Mouse (Mus musculus) CH12.LX (cell line): ENCODE results near the gene Dnah1. TPM values are rescaled to one million over a fixed set of nuclear protein-coding genes. Genes with fewer than 3 reads are reported as not detected.

Source experiments
- DNase-seq: peaks from one replicate; pipeline ENCODE4 v3.0.0-alpha.2; 2013; ENCODE audit errors: extremely low read depth
- H3K27ac ChIP-seq: 2 replicates; pipeline ENCODE4 v1.5.1; 2012; ENCODE audit warnings: low read depth, mild to moderate bottlenecking, control low read depth, moderate library complexity; ENCODE audit not compliant: insufficient read depth
- H3K27me3 ChIP-seq: replicated peaks from 2 replicates; pipeline ENCODE3; 2012; ENCODE audit warnings: inconsistent platforms
- H3K36me3 ChIP-seq, 2 experiments: replicated peaks in 1 of 2; 2 replicates each; pipeline versions ENCODE3 to v1.6.1; 2012; ENCODE audit warnings: inconsistent platforms in 1 of 2, low read length in 1 of 2, mild to moderate bottlenecking in 1 of 2, mixed read lengths in 1 of 2, moderate library complexity in 1 of 2; ENCODE audit not compliant: control insufficient read depth in 1 of 2, insufficient read depth in 1 of 2
- H3K4me1 ChIP-seq, 2 experiments: 2 replicates each; pipeline ENCODE4 v1.6.1; 2012; ENCODE audit warnings: inconsistent platforms in 1 of 2, moderate library complexity in 1 of 2; ENCODE audit not compliant: insufficient read depth in 2 of 2, control insufficient read depth in 1 of 2
- H3K4me2 ChIP-seq: 2 replicates; pipeline ENCODE4 v1.6.1; 2012; ENCODE audit warnings: low read depth, mild to moderate bottlenecking, control low read depth; ENCODE audit not compliant: poor library complexity, insufficient read depth, severe bottlenecking
- H3K4me3 ChIP-seq, 3 experiments: fragments of 150-350 bp in 1 of 3; sonication (generic) in 1 of 3; replicated peaks in 1 of 3; 2 replicates each; pipeline versions ENCODE3 to v1.5.1; 2011 to 2012; ENCODE audit warnings: low read depth in 2 of 3, low read length in 2 of 3, mild to moderate bottlenecking in 2 of 3, moderate library complexity in 2 of 3, control low read depth in 1 of 3, improper control_type of control experiment in 1 of 3, inconsistent platforms in 1 of 3, mixed read lengths in 1 of 3; ENCODE audit not compliant: poor library complexity in 1 of 3
- H3K79me2 ChIP-seq: replicated peaks from 2 replicates; pipeline ENCODE4 v1.6.1; 2012; ENCODE audit warnings: mild to moderate bottlenecking, moderate library complexity; ENCODE audit not compliant: control insufficient read depth, poor library complexity, insufficient read depth, severe bottlenecking; ENCODE audit errors: extremely low read depth
- H3K9ac ChIP-seq: 2 replicates; pipeline ENCODE4 v1.6.1; 2012; ENCODE audit warnings: low read depth, mild to moderate bottlenecking, control low read depth, moderate library complexity; ENCODE audit not compliant: insufficient read depth
- H3K9me3 ChIP-seq: replicated peaks from 2 replicates; pipeline ENCODE3; 2012; ENCODE audit warnings: low read length, inconsistent platforms, mixed read lengths
- BHLHE40 ChIP-seq: IDR thresholded peaks from 2 replicates; pipeline ENCODE4 v1.6.1; 2011; ENCODE audit warnings: mild to moderate bottlenecking, low read depth, low read length, improper control_type of control experiment
- CHD1 ChIP-seq: IDR thresholded peaks from 2 replicates; pipeline ENCODE4 v1.6.1; 2012; ENCODE audit warnings: low read depth, low read length, improper control_type of control experiment, inconsistent platforms
- CTCF ChIP-seq, 2 experiments: IDR thresholded peaks in 1 of 2; conservative IDR thresholded peaks in 1 of 2; 2 replicates each; pipeline ENCODE4 v1.5.1; 2011 to 2012; ENCODE audit warnings: low read depth in 2 of 2, low read length in 2 of 2, improper control_type of control experiment in 1 of 2, inconsistent platforms in 1 of 2, mild to moderate bottlenecking in 1 of 2, moderate library complexity in 1 of 2
- E2F4 ChIP-seq: IDR thresholded peaks from 2 replicates; pipeline ENCODE4 v1.6.1; 2011; ENCODE audit warnings: low read depth, low read length, improper control_type of control experiment; ENCODE audit not compliant: insufficient replicate concordance
- ELF1 ChIP-seq: IDR thresholded peaks from 2 replicates; pipeline ENCODE4 v1.6.1; 2014; ENCODE audit warnings: low read depth, mild to moderate bottlenecking, inconsistent platforms, low read length, improper control_type of control experiment
- ETS1 ChIP-seq: conservative IDR thresholded peaks from 2 replicates; pipeline ENCODE4 v1.6.1; 2012; ENCODE audit warnings: low read depth, mild to moderate bottlenecking, inconsistent platforms, low read length, improper control_type of control experiment, moderate library complexity
- IRF4 ChIP-seq: IDR thresholded peaks from 2 replicates; pipeline ENCODE4 v1.6.1; 2014; ENCODE audit warnings: low read depth, mild to moderate bottlenecking, inconsistent platforms, low read length, improper control_type of control experiment
- JUN ChIP-seq: IDR thresholded peaks from 2 replicates; pipeline ENCODE4 v1.6.1; 2011; ENCODE audit warnings: low read depth, mild to moderate bottlenecking, low read length, improper control_type of control experiment, moderate library complexity; ENCODE audit not compliant: insufficient read depth
- KAT2A ChIP-seq: IDR thresholded peaks from 2 replicates; pipeline ENCODE4 v1.6.1; 2012; ENCODE audit warnings: low read length, improper control_type of control experiment, inconsistent platforms; ENCODE audit not compliant: insufficient replicate concordance
- MAFK ChIP-seq: IDR thresholded peaks from 2 replicates; pipeline ENCODE4 v1.6.1; 2011; ENCODE audit warnings: low read length, improper control_type of control experiment; ENCODE audit not compliant: insufficient replicate concordance
- MAX ChIP-seq: IDR thresholded peaks from 2 replicates; pipeline ENCODE4 v1.6.1; 2011; ENCODE audit warnings: low read length, improper control_type of control experiment
- MEF2A ChIP-seq: IDR thresholded peaks from 2 replicates; pipeline ENCODE4 v1.6.1; 2014; ENCODE audit warnings: low read depth, mild to moderate bottlenecking, inconsistent platforms, low read length, improper control_type of control experiment, borderline replicate concordance
- MXI1 ChIP-seq: IDR thresholded peaks from 2 replicates; pipeline ENCODE4 v1.6.1; 2011; ENCODE audit warnings: mild to moderate bottlenecking, low read depth, low read length, improper control_type of control experiment
- NELFE ChIP-seq: IDR thresholded peaks from 2 replicates; pipeline ENCODE4 v1.6.1; 2011; ENCODE audit warnings: low read depth, low read length, improper control_type of control experiment
- POLR2A ChIP-seq: IDR thresholded peaks from 2 replicates; pipeline ENCODE4 v1.6.1; 2011; ENCODE audit warnings: low read depth, mild to moderate bottlenecking, improper control_type of control experiment, low read length
- POLR2AphosphoS2 ChIP-seq: IDR thresholded peaks from 2 replicates; pipeline ENCODE4 v1.6.1; 2011; ENCODE audit warnings: low read depth, low read length, improper control_type of control experiment
- RAD21 ChIP-seq: IDR thresholded peaks from 2 replicates; pipeline ENCODE4 v1.6.1; 2011; ENCODE audit warnings: low read depth, mild to moderate bottlenecking, low read length, improper control_type of control experiment, moderate library complexity
- SMC3 ChIP-seq: IDR thresholded peaks from 2 replicates; pipeline ENCODE4 v1.6.1; 2011; ENCODE audit warnings: low read depth, low read length, improper control_type of control experiment
- TBP ChIP-seq: conservative IDR thresholded peaks from 2 replicates; pipeline ENCODE4 v1.6.1; 2011; ENCODE audit warnings: low read depth, low read length, improper control_type of control experiment
- TCF12 ChIP-seq: IDR thresholded peaks from 2 replicates; pipeline ENCODE4 v1.6.1; 2014; ENCODE audit warnings: low read depth, mild to moderate bottlenecking, inconsistent platforms, low read length, improper control_type of control experiment
- UBTF ChIP-seq: IDR thresholded peaks from 2 replicates; pipeline ENCODE4 v1.6.1; 2012; ENCODE audit warnings: low read depth, mild to moderate bottlenecking, inconsistent platforms, low read length, improper control_type of control experiment, moderate library complexity
- USF2 ChIP-seq: conservative IDR thresholded peaks from 2 replicates; pipeline ENCODE4 v1.6.1; 2011; ENCODE audit warnings: low read depth, low read length, improper control_type of control experiment
- ZC3H11A ChIP-seq: IDR thresholded peaks from 2 replicates; pipeline ENCODE4 v1.6.1; 2012; ENCODE audit warnings: low read depth, mild to moderate bottlenecking, inconsistent platforms, low read length, improper control_type of control experiment
- ZMIZ1 ChIP-seq: IDR thresholded peaks from 2 replicates; pipeline ENCODE4 v1.6.1; 2012; ENCODE audit warnings: low read depth, mild to moderate bottlenecking, inconsistent platforms, low read length, improper control_type of control experiment
- ZNF384 ChIP-seq: IDR thresholded peaks from 2 replicates; pipeline ENCODE4 v1.6.1; 2012; ENCODE audit warnings: low read depth, low read length, improper control_type of control experiment, inconsistent platforms
- dilution Hi-C: fragments of 300-500 bp; cut with MboI; formaldehyde crosslinking; loops from 2 replicates; pipeline ENCODE4 v1.14.3; 2020; ENCODE audit warnings: low sequenced_read_pairs; ENCODE audit not compliant: extremely low pct_unique_long_range_greater_than_20kb, extremely low pct_ligation_motif_present
- in situ Hi-C: fragments of 300-500 bp; cut with MboI; formaldehyde crosslinking; loops from 3 replicates; pipeline ENCODE4 v1.14.3; 2019; ENCODE audit warnings: low sequenced_read_pairs, low pct_ligation_motif_present, low pct_unique_long_range_greater_than_20kb, mixed read lengths
- polyA plus RNA-seq: library from polyadenylated mRNA; unstranded; fragments of >175 nt; gene quantifications from 2 replicates; pipeline ENCODE4 v1.2.1, GENCODE M21; 2012; ENCODE audit warnings: low read depth; ENCODE audit not compliant: insufficient read length
- total RNA-seq, 2 experiments: library from RNA; depleted of rRNA; stranded (reverse); fragments of 300-350 nt in 1 of 2; fragments of >200 nt in 1 of 2; gene quantifications; 2 replicates each; pipeline ENCODE4 v1.2.3; 2012 to 2014

The Dnah1 gene
- total and polyA plus RNA-seq, 3 experiments: 0.04 to 0.08 (median 0.06) TPM

GRCm38 (mm10) chr14:31217666-31218065, 106.0 kb downstream of the Dnah1 start, which contains the start of gene Sema3g:
TSS of gene Sema3g (plus strand) at chr14:31217860.
- peak; percentile 67 for DNase-seq
- peaks cover 12 to 30% of the 10 kb centered on the region in 2 experiments for H3K4me1 ChIP-seq
- peaks cover 0 to 4% of the 10 kb centered on the region in 2 experiments for H3K36me3 ChIP-seq
- no peak within 1 kb of the TSS for H3K9ac ChIP-seq
- no peaks in the 10 kb centered on the region for H3K9me3 ChIP-seq
- H3K79me2 ChIP-seq: no peaks in the 10 kb centered on the region
- in situ Hi-C loops: loop anchor here (5.0 kb wide), 1 partner anchor 35 kb away; the partner anchor contains the start of genes Bap1 and Phf7
- TF ChIP-seq NELFE (0 out of 2 replicates have a peak, but pooled peaks have one; percentile 53), MAX (0 out of 2 replicates have a peak, but pooled peaks have one; percentile 34), KAT2A (no peak), ZNF384 (peak; percentile 80), CTCF (conservative IDR thresholded peaks at IDR 0.05 in 1 of 2, IDR thresholded peaks at IDR 0.05 in 1 of 2; ENCODE audit: low read depth in 2 of 2, low read length in 2 of 2) (peak; percentile 19 to 88; a peak in 3 of 4 replicates), ETS1 (no peak), MAFK (no peak), POLR2A (peak; percentile 67), JUN (no peak), TCF12 (peak; percentile 68; the same call in 1 of the 2 replicates), BHLHE40 (0 out of 2 replicates have a peak, but pooled peaks have one; percentile 20), UBTF (no peak), ZMIZ1 (no peak), RAD21 (peak; percentile 71), IRF4 (peak; percentile 36; the same call in 1 of the 2 replicates), MEF2A (peak; percentile 38; the same call in 1 of the 2 replicates), POLR2AphosphoS2 (no peak), TBP (peak; percentile 95), CHD1 (no peak), MXI1 (no peak), ELF1 (peak; percentile 47; the same call in 1 of the 2 replicates), USF2 (no peak), SMC3 (peak; percentile 75), E2F4 (peak; percentile 70; the same call in 1 of the 2 replicates), ZC3H11A (no peak)
- dilution Hi-C loops: no loop called here
- H3K27ac ChIP-seq: no peak within 1 kb of the TSS
- peak within 1 kb of the TSS in 2 of 3 experiments; percentile 33 to 37 for H3K4me3 ChIP-seq
- H3K27me3 ChIP-seq: peaks cover 13% of the 10 kb centered on the region
- H3K4me2 ChIP-seq: peak within 1 kb of the TSS; percentile 18; the same call in 1 of the 2 replicates
